Mouse (Mus musculus): ENCODE results near the gene Sbf2.
A peak's percentile ranks its signal among the peaks of the same experiment; 100 is the strongest.

The Sbf2 gene

GRCm38 (mm10) chr7:110279183-110279582 lies 335.5 kb downstream of the Sbf2 start:
- no peak for DNase-seq (ENCODE audit: low spot score)

- DNase-seq (ENCODE audit: low spot score): no peak
These were observed 336.9 kb downstream of the Sbf2 start for GRCm38 (mm10) chr7:110277734-110278245.

GRCm38 (mm10) chr7:110272434-110272833 lies 342.3 kb downstream of the Sbf2 start:
- DNase-seq (ENCODE audit: low spot score): no peak

GRCm38 (mm10) chr7:110271814-110272213 lies 342.9 kb downstream of the Sbf2 start:
- no peak for DNase-seq (ENCODE audit: low spot score)

GRCm38 (mm10) chr7:110270455-110270854 lies 344.3 kb downstream of the Sbf2 start:
- DNase-seq (ENCODE audit: low spot score): no peak

GRCm38 (mm10) chr7:110269777-110270176 lies 344.9 kb downstream of the Sbf2 start:
- DNase-seq (ENCODE audit: low spot score): no peak

GRCm38 (mm10) chr7:110268511-110268910 lies 346.2 kb downstream of the Sbf2 start:
- no peak for DNase-seq (ENCODE audit: low spot score)

- DNase-seq (ENCODE audit: low spot score): no peak
These were observed 346.7 kb downstream of the Sbf2 start for GRCm38 (mm10) chr7:110267994-110268393.

- DNase-seq (ENCODE audit: low spot score): no peak
These were observed 347.7 kb downstream of the Sbf2 start for GRCm38 (mm10) chr7:110267014-110267413.

- DNase-seq (ENCODE audit: low spot score): peak; percentile 83
These were observed 348.9 kb downstream of the Sbf2 start for GRCm38 (mm10) chr7:110265796-110266195.

- no peak for DNase-seq (ENCODE audit: low spot score)
These were observed 351.2 kb downstream of the Sbf2 start for GRCm38 (mm10) chr7:110263474-110263873.

- DNase-seq (ENCODE audit: low spot score): no peak
These were observed 352.1 kb downstream of the Sbf2 start for GRCm38 (mm10) chr7:110262661-110263060.

GRCm38 (mm10) chr7:110261807-110262206 lies 352.9 kb downstream of the Sbf2 start:
- no peak for DNase-seq (ENCODE audit: low spot score)

- DNase-seq (ENCODE audit: low spot score): no peak
These were observed 354.6 kb downstream of the Sbf2 start for GRCm38 (mm10) chr7:110259966-110260711.

- DNase-seq (ENCODE audit: low spot score): no peak
These were observed 356.3 kb downstream of the Sbf2 start for GRCm38 (mm10) chr7:110258196-110258950.
